Mouse (Mus musculus): ENCODE measurements around the gene Scyl3. TPM values are rescaled to one million over a fixed set of nuclear protein-coding genes. Genes with fewer than 3 reads are reported as not detected.
A peak's percentile ranks its signal among the peaks of the same experiment; 100 is the strongest.

Scyl3 gene
- polyA plus RNA-seq, 1 experiment from 2014 or later = 22.7 TPM

DNA sequence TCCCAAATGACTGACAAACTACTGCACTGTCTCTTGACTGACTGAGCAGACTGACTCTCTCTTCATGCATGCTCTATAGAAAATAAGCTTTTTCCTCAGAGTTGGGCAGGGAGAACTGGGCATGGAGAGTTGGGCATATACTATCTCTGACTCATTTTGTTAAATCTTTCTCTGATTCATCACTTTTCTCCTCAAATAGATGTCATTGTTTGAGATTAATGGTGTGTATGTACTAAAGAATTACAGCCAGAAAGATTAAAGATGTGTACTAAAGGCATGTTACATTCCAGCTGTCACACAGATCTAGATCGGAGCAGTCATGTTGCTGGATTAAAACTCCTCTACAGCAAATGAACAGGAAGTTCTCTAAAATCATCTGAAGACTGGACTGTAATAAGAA is 45.6 kb downstream of the Scyl3 start:
- peaks cover 18% of the 10 kb centered on the region for H3K36me3 ChIP-seq
- no peak overlapping the region for H3K4me2 ChIP-seq (replicated peaks)
- H3K27me3 ChIP-seq = no peaks in the 10 kb centered on the region
- H3K9ac ChIP-seq = no peak overlapping the region
- no peak overlapping the region for H3K4me3 ChIP-seq
- ATAC-seq (ENCODE audit: insufficient number of reproducible peaks, insufficient read depth, low FRiP score, low TSS enrichment) = no peak
- no peaks in the 10 kb centered on the region for H3K4me1 ChIP-seq
- no peak overlapping the region for H3K27ac ChIP-seq
- 90% methylated on average over 1 of the region's 1 CpGs for WGBS
- no peaks in the 10 kb centered on the region for H3K9me3 ChIP-seq

DNA sequence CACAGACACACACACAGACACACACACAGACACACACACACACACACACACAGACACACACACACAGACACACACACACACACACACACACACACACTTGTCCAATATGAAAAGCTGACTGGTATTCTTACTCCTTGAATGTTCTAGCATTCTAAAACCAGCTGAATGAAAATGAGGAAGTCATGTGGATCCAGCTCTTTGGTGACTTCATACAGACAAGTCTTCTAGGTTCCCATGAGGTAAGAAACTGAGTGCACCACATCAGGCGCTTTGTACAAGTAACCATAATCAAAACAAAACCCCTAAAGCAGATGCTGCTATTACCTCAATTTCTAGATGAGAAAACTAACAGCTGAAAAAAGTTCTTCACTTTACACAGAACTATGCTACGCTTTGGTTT is 46.2 kb downstream of the Scyl3 start:
- peaks cover 24% of the 10 kb centered on the region for H3K36me3 ChIP-seq
- no peak for ATAC-seq (ENCODE audit: insufficient number of reproducible peaks, insufficient read depth, low FRiP score, low TSS enrichment)
- no peaks in the 10 kb centered on the region for H3K4me1 ChIP-seq
- H3K9me3 ChIP-seq = no peaks in the 10 kb centered on the region
- no peak overlapping the region for H3K4me3 ChIP-seq
- no peaks in the 10 kb centered on the region for H3K27me3 ChIP-seq
- WGBS = 90% methylated on average over 2 of the region's 2 CpGs
- no peak overlapping the region for H3K27ac ChIP-seq
- no peak overlapping the region for H3K9ac ChIP-seq
- no peak overlapping the region for H3K4me2 ChIP-seq (replicated peaks)

DNA sequence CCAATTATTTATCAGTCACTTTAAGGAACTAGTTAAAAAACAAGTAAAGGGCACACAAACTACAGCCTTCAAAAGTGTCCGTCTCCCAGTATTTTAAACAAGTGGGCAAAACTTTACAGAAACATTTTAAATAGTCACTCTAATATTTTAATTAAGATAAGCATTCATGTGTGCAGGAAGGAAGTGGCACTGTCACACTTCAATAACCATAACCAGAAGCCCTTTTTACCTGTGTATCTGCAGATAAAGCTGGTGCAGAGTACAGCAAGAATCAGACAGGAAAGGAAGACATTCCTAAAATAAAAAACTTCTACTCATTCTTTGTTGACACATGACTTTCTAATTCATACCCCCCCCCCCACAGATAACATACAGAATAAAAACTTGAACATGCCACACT is 47.6 kb downstream of the Scyl3 start:
- no peak overlapping the region for H3K27ac ChIP-seq
- no peak for ATAC-seq (ENCODE audit: insufficient number of reproducible peaks, insufficient read depth, low FRiP score, low TSS enrichment)
- 90% methylated on average over 1 of the region's 1 CpGs for WGBS
- no peak overlapping the region for H3K9ac ChIP-seq
- H3K27me3 ChIP-seq = no peaks in the 10 kb centered on the region
- no peak overlapping the region for H3K4me2 ChIP-seq (replicated peaks)
- peaks cover 29% of the 10 kb centered on the region for H3K36me3 ChIP-seq
- no peak overlapping the region for H3K4me3 ChIP-seq
- H3K9me3 ChIP-seq = no peaks in the 10 kb centered on the region
- no peaks in the 10 kb centered on the region for H3K4me1 ChIP-seq

DNA sequence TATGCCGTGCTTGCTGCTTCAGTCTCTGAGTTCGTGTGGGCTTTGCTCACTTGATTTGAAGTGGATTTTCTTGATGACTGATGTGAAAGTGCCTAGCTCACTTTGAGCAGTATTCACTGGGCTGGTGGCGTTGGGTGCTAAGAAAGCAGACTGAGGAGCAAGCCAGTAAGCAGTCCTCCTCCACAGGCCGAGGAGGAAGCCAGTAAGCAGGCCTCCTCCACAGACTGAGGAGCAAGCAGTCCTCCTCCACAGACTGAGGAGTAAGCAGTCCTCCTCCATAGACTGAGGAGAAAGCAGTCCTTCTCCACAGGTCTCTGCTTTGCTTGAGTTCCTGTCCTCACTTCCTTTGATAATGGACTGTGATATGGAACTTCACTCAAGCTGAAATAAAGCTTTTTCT is 63.5 kb downstream of the Scyl3 start:
- no peak overlapping the region for H3K27ac ChIP-seq
- H3K9me3 ChIP-seq = no peaks in the 10 kb centered on the region
- no peak overlapping the region for H3K4me2 ChIP-seq (replicated peaks)
- H3K4me1 ChIP-seq = no peaks in the 10 kb centered on the region
- no peak overlapping the region for H3K9ac ChIP-seq
- no peak for ATAC-seq (ENCODE audit: insufficient number of reproducible peaks, insufficient read depth, low FRiP score, low TSS enrichment)
- H3K4me3 ChIP-seq = no peak overlapping the region
- 82% methylated on average over 4 of the region's 4 CpGs for WGBS
- H3K27me3 ChIP-seq = no peaks in the 10 kb centered on the region
- peaks cover 5% of the 10 kb centered on the region; the same call in 1 of the 2 replicates for H3K36me3 ChIP-seq

DNA sequence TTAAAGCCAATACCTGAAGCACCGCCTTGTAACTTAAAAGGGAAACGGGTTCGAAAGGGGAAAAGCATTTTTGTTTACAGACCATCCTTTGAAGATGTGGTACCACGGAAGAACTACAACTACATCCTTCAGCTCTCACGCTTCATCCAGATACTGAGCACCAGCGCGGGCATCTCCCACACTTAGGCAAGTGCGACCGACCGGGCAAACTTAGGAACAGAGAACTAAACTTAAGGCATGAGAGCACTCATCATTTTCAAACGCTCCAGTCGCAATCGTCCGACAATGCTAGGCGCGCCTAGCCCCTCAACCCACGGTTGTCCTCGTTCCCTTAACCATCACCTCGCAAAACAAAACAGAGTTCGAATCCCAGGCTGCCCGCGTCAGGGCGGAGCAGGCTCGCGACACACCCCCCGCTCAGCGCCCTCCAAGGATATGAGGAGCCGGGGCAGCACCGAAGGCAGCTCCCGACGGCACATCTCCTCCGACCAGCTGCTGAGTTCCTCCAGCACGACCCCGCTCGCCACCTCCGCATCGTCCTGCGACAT is 65.3 kb downstream of the Scyl3 start:
- peak overlapping the region; percentile 54; the same call in 1 of the 2 replicates for H3K27ac ChIP-seq
- H3K4me3 ChIP-seq = peak overlapping the region; percentile 81
- no peaks in the 10 kb centered on the region for H3K9me3 ChIP-seq
- peak; percentile 61 for ATAC-seq (ENCODE audit: insufficient number of reproducible peaks, insufficient read depth, low FRiP score, low TSS enrichment)
- H3K36me3 ChIP-seq = no peaks in the 10 kb centered on the region; the same call in 1 of the 2 replicates
- 1% methylated on average over 38 of the region's 38 CpGs for WGBS
- H3K4me2 ChIP-seq (replicated peaks) = peak overlapping the region; percentile 69
- H3K9ac ChIP-seq = peak overlapping the region; percentile 81
- no peaks in the 10 kb centered on the region for H3K27me3 ChIP-seq
- no peaks in the 10 kb centered on the region for H3K4me1 ChIP-seq

- Histone ChIP-seq H3K4me1 (no peaks in the 10 kb centered on the region), H3K9ac (peak within 1 kb of the TSS; percentile 81), H3K27me3 (no peaks in the 10 kb centered on the region), H3K4me2 (replicated peaks) (peak within 1 kb of the TSS; percentile 69), H3K27ac (peak within 1 kb of the TSS; percentile 78), H3K4me3 (peak within 1 kb of the TSS; percentile 81), H3K9me3 (no peaks in the 10 kb centered on the region), H3K36me3 (no peaks in the 10 kb centered on the region; the same call in 1 of the 2 replicates)
- ATAC-seq (ENCODE audit: insufficient number of reproducible peaks, insufficient read depth, low FRiP score, low TSS enrichment) = peak; percentile 90
- 3% methylated on average over 43 of the region's 43 CpGs for WGBS
Measured at GRCm38 (mm10) chr1:163994721-163995608, 66.1 kb downstream of the Scyl3 start, which contains the start of the genes BC055324 and Mettl18. TSS of gene BC055324 (minus strand) at chr1:163994796. TSS of gene Mettl18 (plus strand) at chr1:163994889.

DNA sequence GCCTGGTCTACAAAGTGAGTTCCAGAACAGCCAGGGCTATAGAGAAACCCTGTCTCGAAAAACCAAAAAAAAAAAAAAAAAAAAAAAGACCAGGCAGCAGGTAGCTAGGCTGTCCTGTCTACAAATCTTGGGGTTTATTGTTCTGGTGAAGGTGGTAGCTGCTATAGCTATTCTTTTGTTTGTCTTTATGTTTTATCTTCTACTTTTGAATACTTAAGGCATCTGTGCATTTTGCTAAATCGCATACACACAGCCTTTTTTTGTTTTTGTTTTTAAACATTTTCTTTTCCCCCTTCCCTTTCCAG is 66.7 kb downstream of the Scyl3 start:
- peak overlapping the region; percentile 81; the same call in 1 of the 2 replicates for H3K9ac ChIP-seq
- 57% methylated on average over 2 of the region's 2 CpGs for WGBS
- H3K27me3 ChIP-seq = no peaks in the 10 kb centered on the region
- H3K4me2 ChIP-seq (replicated peaks) = peak overlapping the region; percentile 69
- H3K9me3 ChIP-seq = no peaks in the 10 kb centered on the region
- H3K27ac ChIP-seq = no peak overlapping the region
- no peaks in the 10 kb centered on the region for H3K4me1 ChIP-seq
- H3K4me3 ChIP-seq = peak overlapping the region; percentile 81; the same call in 1 of the 2 replicates
- no peaks in the 10 kb centered on the region; the same call in 1 of the 2 replicates for H3K36me3 ChIP-seq
- ATAC-seq (ENCODE audit: insufficient number of reproducible peaks, insufficient read depth, low FRiP score, low TSS enrichment) = no peak

- no peaks in the 10 kb centered on the region for H3K9me3 ChIP-seq
- no peaks in the 10 kb centered on the region for H3K4me1 ChIP-seq
- ATAC-seq (ENCODE audit: insufficient number of reproducible peaks, insufficient read depth, low FRiP score, low TSS enrichment) = no peak
- WGBS = 62% methylated on average over 6 of the region's 6 CpGs
- no peak overlapping the region for H3K4me2 ChIP-seq (replicated peaks)
- H3K27ac ChIP-seq = no peak overlapping the region
- no peak overlapping the region for H3K4me3 ChIP-seq
- H3K9ac ChIP-seq = no peak overlapping the region
- H3K36me3 ChIP-seq = no peaks in the 10 kb centered on the region
- no peaks in the 10 kb centered on the region for H3K27me3 ChIP-seq
Measured at GRCm38 (mm10) chr1:164001831-164002452, 73.0 kb downstream of the Scyl3 start.

GRCm38 (mm10) chr1:164004311-164004710 is 75.4 kb downstream of the Scyl3 start:
- Histone ChIP-seq H3K36me3 (no peaks in the 10 kb centered on the region), H3K4me2 (replicated peaks) (no peak overlapping the region), H3K27me3 (no peaks in the 10 kb centered on the region), H3K4me3 (no peak overlapping the region), H3K27ac (no peak overlapping the region), H3K4me1 (no peaks in the 10 kb centered on the region), H3K9me3 (no peaks in the 10 kb centered on the region), H3K9ac (no peak overlapping the region)
- WGBS = 79% methylated on average over 3 of the region's 3 CpGs
- ATAC-seq (ENCODE audit: insufficient number of reproducible peaks, insufficient read depth, low FRiP score, low TSS enrichment) = no peak

Other genes starting within 250 kb of the Scyl3 start
- 0.37 and 0.45 TPM in 2 replicates for gene Mettl11b, start 203.9 kb upstream of the Scyl3 start, polyA plus RNA-seq (2016; fragmentation: Nextera tagmentation; extraction: Ambion mirVana)
- gene Kifap3, start 149.5 kb upstream of the Scyl3 start, polyA plus RNA-seq (2016; fragmentation: Nextera tagmentation; extraction: Ambion mirVana) = 59.3 and 60.3 TPM in 2 replicates
- gene BC055324, start 65.7 kb downstream of the Scyl3 start, polyA plus RNA-seq (2016; fragmentation: Nextera tagmentation; extraction: Ambion mirVana) = 30.8 and 33.1 TPM in 2 replicates
- gene Mettl18, start 65.8 kb downstream of the Scyl3 start, polyA plus RNA-seq (2016; fragmentation: Nextera tagmentation; extraction: Ambion mirVana) = 9.2 and 10.3 TPM in 2 replicates
- gene Sele, start 119.1 kb downstream of the Scyl3 start, polyA plus RNA-seq (2016; fragmentation: Nextera tagmentation; extraction: Ambion mirVana) = not detected in 2 replicates
- gene Sell, start 132.9 kb downstream of the Scyl3 start, polyA plus RNA-seq (2016; fragmentation: Nextera tagmentation; extraction: Ambion mirVana) = 0.06 and 0.17 TPM in 2 replicates
- gene Selp, start 186.2 kb downstream of the Scyl3 start, polyA plus RNA-seq (2016; fragmentation: Nextera tagmentation; extraction: Ambion mirVana) = not detected in 2 replicates
- 0.27 and 0.32 TPM in 2 replicates for gene F5, start 222.7 kb downstream of the Scyl3 start, polyA plus RNA-seq (2016; fragmentation: Nextera tagmentation; extraction: Ambion mirVana)